Mouse (Mus musculus): ENCODE measurements around the gene Pde5a. TPM values are rescaled to one million over a fixed set of nuclear protein-coding genes. Genes with fewer than 3 reads are reported as not detected.

The Pde5a gene
- total RNA-seq, 2 experiments from 2014 or later = 10.5 to 12.9 TPM

Other genes with a start within 250 kb of the Pde5a start
- gene Fnbp1l, start 109.2 kb upstream of the Pde5a start, total RNA-seq (2021) = 10 to 100 TPM; 49.0 to 52.7 TPM
- not detected for gene Fabp2, start 166.1 kb downstream of the Pde5a start, total RNA-seq (2021)
- gene Gm10959, start 190.4 kb downstream of the Pde5a start, total RNA-seq (2021) = not detected
- 10 to 100 TPM; 88.5 to 92.0 TPM for gene 1810037I17Rik, start 195.3 kb downstream of the Pde5a start, total RNA-seq (2021)